Mouse (Mus musculus) small intestine, adult 2 months (tissue): Measurements from ENCODE around the gene 4933427D14Rik. TPM values are rescaled to one million over a fixed set of nuclear protein-coding genes. Genes with fewer than 3 reads are reported as not detected.

ENCODE experiments used
- H3K27ac ChIP-seq: fragments of 200-500 bp; 2 replicates; pipeline ENCODE4 v1.5.1; 2012; ENCODE audit warnings: low read depth, low read length, control low read depth, inconsistent platforms; ENCODE audit not compliant: insufficient read depth
- H3K27me3 ChIP-seq: fragments of 200-500 bp; 2 replicates; pipeline ENCODE4 v1.6.1; 2012; ENCODE audit warnings: mild to moderate bottlenecking, moderate library complexity, low read length, inconsistent platforms; ENCODE audit not compliant: control insufficient read depth, insufficient read depth
- H3K36me3 ChIP-seq: fragments of 200-500 bp; 2 replicates; pipeline ENCODE4 v1.6.1; 2012; ENCODE audit warnings: mild to moderate bottlenecking, low read length, control low read depth, inconsistent platforms; ENCODE audit not compliant: control insufficient read depth, insufficient read depth
- H3K4me1 ChIP-seq: fragments of 200-500 bp; 2 replicates; pipeline ENCODE4 v1.6.1; 2012; ENCODE audit warnings: low read length, inconsistent platforms, mixed read lengths; ENCODE audit not compliant: control insufficient read depth, insufficient read depth, insufficient read length
- H3K4me3 ChIP-seq: fragments of 200-500 bp; 2 replicates; pipeline ENCODE4 v1.5.1; 2012; ENCODE audit warnings: low read depth, mild to moderate bottlenecking, control low read depth, inconsistent platforms, low read length, moderate library complexity
- CTCF ChIP-seq: fragments of 200-500 bp; IDR thresholded peaks from 2 replicates; pipeline ENCODE4 v1.5.1; 2012; ENCODE audit warnings: low read depth, mild to moderate bottlenecking, control low read depth, inconsistent platforms, low read length, moderate library complexity, mixed read lengths; ENCODE audit not compliant: insufficient replicate concordance, insufficient read length; ENCODE audit errors: extremely low read depth
- POLR2A ChIP-seq: fragments of 200-500 bp; IDR thresholded peaks from 2 replicates; pipeline ENCODE4 v1.6.1; 2012; ENCODE audit warnings: low read depth, mild to moderate bottlenecking, control low read depth, inconsistent platforms, low read length, moderate library complexity
- WGBS: fragments of 180-500 bp; shearing (Covaris S2); methylation state at CpG from one replicate; pipeline ENCODE4 v1.1.7; 2018; 5-methylcytosine and 5-hydroxymethylcytosine counted together
- polyA plus RNA-seq: library from polyadenylated mRNA; depleted of rRNA; stranded (reverse); fragments of >200 nt; gene quantifications from 2 replicates; pipeline ENCODE4 v1.2.3, GENCODE M21; 2012; rRNA removed

The 4933427D14Rik gene
- polyA plus RNA-seq, 1 experiment, result 2.5 TPM

- Histone ChIP-seq H3K27ac (no peak overlapping the region), H3K4me1 (no peaks in the 10 kb centered on the region), H3K36me3 (no peaks in the 10 kb centered on the region), H3K4me3 (no peak overlapping the region), H3K27me3 (no peaks in the 10 kb centered on the region)
- no peak for TF ChIP-seq POLR2A
- no peak for TF ChIP-seq CTCF
- WGBS, result 74% methylated on average over 8 of the region's 8 CpGs
Observed at GRCm38 (mm10) chr11:72104223-72104622, 103.0 kb downstream of the 4933427D14Rik start.

Other genes starting within 250 kb of the 4933427D14Rik start
- 0.11 and 0.14 TPM in 2 replicates for gene Aipl1, start 169.9 kb downstream of the 4933427D14Rik start, polyA plus RNA-seq
- gene Pimreg, start 165.4 kb downstream of the 4933427D14Rik start, polyA plus RNA-seq, result 0.81 and 1.4 TPM in 2 replicates
- 2.5 and 3.0 TPM in 2 replicates for gene Pitpnm3, start 71.7 kb downstream of the 4933427D14Rik start, polyA plus RNA-seq
- gene Gm43951, start 619 bp downstream of the 4933427D14Rik start, polyA plus RNA-seq, result 0.19 TPM in 1 of 2 replicates, not detected in the other
- gene Txndc17, start 88 bp upstream of the 4933427D14Rik start, polyA plus RNA-seq, result 40.3 and 86.5 TPM in 2 replicates
- gene Med31, start 8.1 kb upstream of the 4933427D14Rik start, polyA plus RNA-seq, result 2.4 and 3.7 TPM in 2 replicates
- not detected in 2 replicates for gene Slc13a5, start 59.8 kb upstream of the 4933427D14Rik start, polyA plus RNA-seq
- gene Xaf1, start 94.2 kb upstream of the 4933427D14Rik start, polyA plus RNA-seq, result 7.6 and 28.3 TPM in 2 replicates
- not detected in 2 replicates for gene Fbxo39, start 107.0 kb upstream of the 4933427D14Rik start, polyA plus RNA-seq
- not detected in 2 replicates for gene Tekt1, start 155.0 kb upstream of the 4933427D14Rik start, polyA plus RNA-seq
- gene Smtnl2, start 204.3 kb upstream of the 4933427D14Rik start, polyA plus RNA-seq, result 2.9 and 3.6 TPM in 2 replicates
- gene Ggt6, start 228.1 kb upstream of the 4933427D14Rik start, polyA plus RNA-seq, result 20.2 and 60.1 TPM in 2 replicates
- gene Mybbp1a, start 233.9 kb upstream of the 4933427D14Rik start, polyA plus RNA-seq, result 17.6 and 25.0 TPM in 2 replicates